Mouse (Mus musculus): ENCODE measurements around the gene Rab37. TPM values are rescaled to one million over a fixed set of nuclear protein-coding genes. Genes with fewer than 3 reads are reported as not detected.

The Rab37 gene
- polyA plus RNA-seq, 1 experiment from 2014 or later = 1.8 TPM

DNA sequence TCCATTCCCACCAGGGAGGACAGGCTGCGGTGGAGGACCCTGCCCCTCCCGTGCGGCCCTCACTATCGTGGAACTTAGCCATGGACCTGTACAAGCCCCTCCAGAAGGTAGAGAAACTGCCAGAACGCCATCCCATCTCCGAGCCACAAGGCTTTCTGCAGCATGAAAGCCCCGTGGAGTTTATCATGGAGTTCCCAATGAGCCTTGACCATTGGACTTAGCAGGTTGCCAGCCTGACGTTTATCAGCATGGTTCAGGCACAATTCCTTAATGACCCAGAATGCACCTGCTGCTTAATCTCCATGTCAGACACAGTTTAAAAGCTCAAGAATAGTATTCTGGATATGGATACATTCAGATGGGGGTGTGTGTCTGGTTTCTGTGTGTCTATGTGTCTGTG lies 6.2 kb upstream of the Rab37 start:
- no peak overlapping the region for H3K4me2 ChIP-seq
- H3K9ac ChIP-seq = no peak overlapping the region
- H3K27ac ChIP-seq (ENCODE audit: poor library complexity, severe bottlenecking) = no peak overlapping the region
- peaks cover 47% of the 10 kb centered on the region for H3K27me3 ChIP-seq (replicated peaks)
- WGBS = 65% methylated on average over 8 of the region's 8 CpGs
- ATAC-seq (ENCODE audit: insufficient number of reproducible peaks, low FRiP score) = no peak
- H3K36me3 ChIP-seq = no peaks in the 10 kb centered on the region
- no peaks in the 10 kb centered on the region for H3K4me1 ChIP-seq (replicated peaks)
- H3K4me3 ChIP-seq = no peak overlapping the region
- H3K9me3 ChIP-seq (replicated peaks) = peaks cover 3% of the 10 kb centered on the region; the same call in 1 of the 2 replicates

GRCm38 (mm10) chr11:115086213-115086612 lies 5.0 kb upstream of the Rab37 start:
- Histone ChIP-seq H3K36me3 (no peaks in the 10 kb centered on the region), H3K27me3 (replicated peaks) (peaks cover 59% of the 10 kb centered on the region), H3K4me2 (no peak overlapping the region), H3K4me1 (replicated peaks) (no peaks in the 10 kb centered on the region), H3K9ac (no peak overlapping the region), H3K9me3 (replicated peaks) (peaks cover 4% of the 10 kb centered on the region; the same call in 1 of the 2 replicates), H3K4me3 (no peak overlapping the region), H3K27ac (ENCODE audit: poor library complexity, severe bottlenecking) (no peak overlapping the region)
- no peak for ATAC-seq (ENCODE audit: insufficient number of reproducible peaks, low FRiP score)
- 57% methylated on average over 7 of the region's 7 CpGs for WGBS

DNA sequence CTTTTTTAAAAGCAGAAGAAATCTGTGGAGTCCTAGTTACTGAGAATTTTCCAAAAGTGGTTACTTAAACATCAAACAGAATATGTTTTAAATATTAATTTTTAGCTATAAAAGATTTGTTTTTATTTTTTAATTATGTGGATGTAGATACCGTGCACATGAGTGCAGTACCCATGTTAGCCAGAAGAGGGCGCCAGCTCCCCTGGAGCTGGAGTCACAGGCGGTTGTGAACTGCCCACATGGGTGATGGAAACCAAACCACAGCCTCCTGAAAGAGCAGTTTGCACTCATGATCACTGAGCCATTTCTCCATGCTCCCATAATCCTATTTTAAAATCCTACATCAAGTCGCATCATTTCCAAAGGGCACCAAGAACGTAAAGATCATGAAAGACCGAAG lies 1.4 kb upstream of the Rab37 start:
- H3K27me3 ChIP-seq (replicated peaks) = peaks cover 57% of the 10 kb centered on the region
- H3K4me1 ChIP-seq (replicated peaks) = peaks cover 9% of the 10 kb centered on the region; the same call in 1 of the 2 replicates
- no peak overlapping the region for H3K4me3 ChIP-seq
- ATAC-seq (ENCODE audit: insufficient number of reproducible peaks, low FRiP score) = no peak
- no peak overlapping the region for H3K4me2 ChIP-seq
- 65% methylated on average over 6 of the region's 6 CpGs for WGBS
- peaks cover 6% of the 10 kb centered on the region; the same call in 1 of the 2 replicates for H3K9me3 ChIP-seq (replicated peaks)
- no peaks in the 10 kb centered on the region for H3K36me3 ChIP-seq
- no peak overlapping the region for H3K9ac ChIP-seq
- no peak overlapping the region for H3K27ac ChIP-seq (ENCODE audit: poor library complexity, severe bottlenecking)

DNA sequence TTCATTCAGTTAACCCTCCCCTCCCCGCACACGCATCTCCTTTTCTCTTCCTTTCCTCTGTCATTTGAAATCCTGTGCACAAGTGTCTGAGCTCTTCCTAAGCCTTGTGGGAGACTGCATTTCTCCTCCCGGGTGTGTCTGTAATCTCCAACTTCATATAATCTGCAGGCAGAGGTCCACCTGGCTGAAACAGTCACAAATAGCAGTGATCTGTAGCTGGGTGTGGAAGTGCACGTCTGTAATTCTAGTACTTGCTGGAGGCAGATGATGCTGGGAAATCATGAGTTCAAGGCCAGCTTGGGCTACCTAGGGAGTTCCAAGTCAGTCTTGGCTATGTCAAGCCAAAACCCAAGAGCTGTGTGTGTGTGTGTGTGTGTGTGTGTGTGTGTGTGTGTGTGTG lies 909 bp downstream of the Rab37 start:
- H3K9me3 ChIP-seq (replicated peaks) = peaks cover 6% of the 10 kb centered on the region; the same call in 1 of the 2 replicates
- H3K27ac ChIP-seq (ENCODE audit: poor library complexity, severe bottlenecking) = no peak overlapping the region
- H3K9ac ChIP-seq = no peak overlapping the region
- 17% methylated on average over 4 of the region's 4 CpGs for WGBS
- ATAC-seq (ENCODE audit: insufficient number of reproducible peaks, low FRiP score) = no peak
- peak overlapping the region; percentile 28; the same call in 1 of the 2 replicates for H3K4me2 ChIP-seq
- no peaks in the 10 kb centered on the region for H3K36me3 ChIP-seq
- no peak overlapping the region for H3K4me3 ChIP-seq
- H3K4me1 ChIP-seq (replicated peaks) = peaks cover 9% of the 10 kb centered on the region; the same call in 1 of the 2 replicates
- peaks cover 47% of the 10 kb centered on the region for H3K27me3 ChIP-seq (replicated peaks)

- no peaks in the 10 kb centered on the region for H3K27me3 ChIP-seq (replicated peaks)
- no peak overlapping the region for H3K4me2 ChIP-seq
- no peaks in the 10 kb centered on the region for H3K9me3 ChIP-seq (replicated peaks)
- no peak overlapping the region for H3K4me3 ChIP-seq
- no peaks in the 10 kb centered on the region for H3K36me3 ChIP-seq
- no peak overlapping the region for H3K9ac ChIP-seq
- H3K27ac ChIP-seq (ENCODE audit: poor library complexity, severe bottlenecking) = no peak overlapping the region
- no peak for ATAC-seq (ENCODE audit: insufficient number of reproducible peaks, low FRiP score)
- 40% methylated on average over 10 of the region's 10 CpGs for WGBS
- H3K4me1 ChIP-seq (replicated peaks) = peaks cover 6% of the 10 kb centered on the region
Observed at GRCm38 (mm10) chr11:115098203-115098932, 7.1 kb downstream of the Rab37 start.

DNA sequence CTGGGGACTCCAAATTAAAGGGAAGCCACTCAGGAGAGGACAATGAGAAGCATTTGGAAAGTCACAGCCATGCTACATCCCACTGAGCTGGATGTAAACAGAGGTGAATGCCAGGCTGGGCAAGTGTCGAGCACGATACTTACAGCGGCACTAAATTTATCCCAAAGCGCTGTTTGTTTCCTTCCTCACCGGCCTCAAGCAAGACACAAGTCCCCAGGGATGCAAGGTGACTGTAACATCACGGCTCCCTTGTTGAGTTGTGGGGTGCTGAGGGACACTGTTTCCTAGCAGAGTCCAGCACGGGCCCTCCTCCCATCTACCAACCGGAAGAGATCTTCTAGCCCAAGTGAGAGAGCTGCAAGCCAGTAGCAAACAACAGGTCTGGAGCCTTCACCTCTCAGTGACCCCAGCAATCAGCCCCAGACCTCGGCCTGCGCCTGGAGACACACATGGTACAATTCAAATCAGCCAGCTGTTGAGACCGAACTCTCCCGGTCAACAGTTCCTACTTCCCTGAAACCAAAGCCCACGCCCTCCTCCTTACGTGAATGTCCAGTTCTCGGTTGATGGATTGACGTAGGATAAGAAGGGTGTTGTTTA lies 8.1 kb downstream of the Rab37 start:
- H3K4me1 ChIP-seq (replicated peaks) = peaks cover 6% of the 10 kb centered on the region
- ATAC-seq (ENCODE audit: insufficient number of reproducible peaks, low FRiP score) = no peak
- no peak overlapping the region for H3K4me3 ChIP-seq
- no peaks in the 10 kb centered on the region for H3K9me3 ChIP-seq (replicated peaks)
- no peak overlapping the region for H3K9ac ChIP-seq
- no peak overlapping the region for H3K4me2 ChIP-seq
- WGBS = 43% methylated on average over 16 of the region's 16 CpGs
- H3K27ac ChIP-seq (ENCODE audit: poor library complexity, severe bottlenecking) = no peak overlapping the region
- no peaks in the 10 kb centered on the region for H3K36me3 ChIP-seq
- no peaks in the 10 kb centered on the region for H3K27me3 ChIP-seq (replicated peaks)

DNA sequence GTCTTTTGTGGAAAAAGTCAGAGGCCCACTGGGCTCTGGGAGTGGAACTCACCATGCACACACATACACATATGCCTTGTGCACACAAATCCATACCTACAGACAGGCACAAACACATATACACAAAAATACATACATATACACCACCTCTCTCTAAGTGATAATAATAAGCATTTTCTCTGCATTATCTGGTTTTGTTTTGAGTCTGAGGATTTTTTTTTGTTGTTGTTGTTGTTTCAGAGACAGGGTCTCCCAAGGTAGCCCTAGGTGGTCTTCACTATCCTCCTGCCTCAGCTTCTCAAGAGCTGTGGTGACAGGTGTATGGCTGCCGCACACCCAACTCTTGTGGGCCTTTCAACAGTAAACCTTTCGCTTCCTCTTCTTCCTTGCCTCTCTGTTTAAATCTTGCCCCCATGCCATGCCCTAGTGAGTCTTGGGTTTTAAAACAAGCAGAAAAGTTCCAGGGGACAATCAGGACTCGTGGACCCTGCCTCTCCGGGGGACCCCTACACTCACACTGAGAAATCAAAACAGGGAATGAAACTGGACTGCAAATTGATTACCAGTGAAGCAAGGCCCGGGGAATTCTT lies 8.9 kb downstream of the Rab37 start:
- no peak for ATAC-seq (ENCODE audit: insufficient number of reproducible peaks, low FRiP score)
- Histone ChIP-seq H3K27ac (ENCODE audit: poor library complexity, severe bottlenecking) (no peak overlapping the region), H3K4me3 (no peak overlapping the region), H3K4me1 (replicated peaks) (peaks cover 6% of the 10 kb centered on the region), H3K36me3 (no peaks in the 10 kb centered on the region), H3K9ac (no peak overlapping the region), H3K27me3 (replicated peaks) (no peaks in the 10 kb centered on the region), H3K9me3 (replicated peaks) (no peaks in the 10 kb centered on the region), H3K4me2 (no peak overlapping the region)
- WGBS = 74% methylated on average over 5 of the region's 5 CpGs

GRCm38 (mm10) chr11:115100741-115101140 lies 9.5 kb downstream of the Rab37 start:
- no peak overlapping the region for H3K27ac ChIP-seq (ENCODE audit: poor library complexity, severe bottlenecking)
- no peak overlapping the region for H3K4me2 ChIP-seq
- ATAC-seq (ENCODE audit: insufficient number of reproducible peaks, low FRiP score) = no peak
- WGBS = 73% methylated on average over 7 of the region's 7 CpGs
- no peaks in the 10 kb centered on the region for H3K36me3 ChIP-seq
- H3K4me3 ChIP-seq = no peak overlapping the region
- no peaks in the 10 kb centered on the region for H3K9me3 ChIP-seq (replicated peaks)
- H3K9ac ChIP-seq = no peak overlapping the region
- H3K4me1 ChIP-seq (replicated peaks) = peaks cover 6% of the 10 kb centered on the region
- no peaks in the 10 kb centered on the region for H3K27me3 ChIP-seq (replicated peaks)

- no peak overlapping the region for H3K27ac ChIP-seq (ENCODE audit: poor library complexity, severe bottlenecking)
- 0 out of 2 replicates have a peak, but pooled peaks cover 3% of the 10 kb centered on the region for H3K9me3 ChIP-seq (replicated peaks)
- no peak overlapping the region for H3K9ac ChIP-seq
- H3K4me3 ChIP-seq = no peak overlapping the region
- peaks cover 6% of the 10 kb centered on the region for H3K4me1 ChIP-seq (replicated peaks)
- no peaks in the 10 kb centered on the region for H3K27me3 ChIP-seq (replicated peaks)
- H3K4me2 ChIP-seq = no peak overlapping the region
- no peak for ATAC-seq (ENCODE audit: insufficient number of reproducible peaks, low FRiP score)
- WGBS = 62% methylated on average over 6 of the region's 6 CpGs
- H3K36me3 ChIP-seq = no peaks in the 10 kb centered on the region
Observed at GRCm38 (mm10) chr11:115101615-115102051, 10.4 kb downstream of the Rab37 start.

- Histone ChIP-seq H3K9ac (no peak overlapping the region), H3K4me2 (no peak overlapping the region), H3K4me3 (no peak overlapping the region), H3K4me1 (replicated peaks) (peaks cover 8% of the 10 kb centered on the region), H3K36me3 (no peaks in the 10 kb centered on the region), H3K9me3 (replicated peaks) (0 out of 2 replicates have a peak, but pooled peaks cover 3% of the 10 kb centered on the region), H3K27me3 (replicated peaks) (no peaks in the 10 kb centered on the region), H3K27ac (ENCODE audit: poor library complexity, severe bottlenecking) (no peak overlapping the region)
- ATAC-seq (ENCODE audit: insufficient number of reproducible peaks, low FRiP score) = no peak
- WGBS = 85% methylated on average over 9 of the region's 9 CpGs
Observed at GRCm38 (mm10) chr11:115102116-115102515, 10.9 kb downstream of the Rab37 start.
